Mouse (Mus musculus) mammary gland, adult 2 months (tissue): Measurements from ENCODE around the gene Myef2. TPM values are rescaled to one million over a fixed set of nuclear protein-coding genes. Genes with fewer than 3 reads are reported as not detected.

Experiments
- polyA plus RNA-seq: library from polyadenylated mRNA; depleted of rRNA; stranded (reverse); fragments of >200 nt; gene quantifications from 2 replicates; pipeline ENCODE4 v1.2.3, GENCODE M21; 2012; ENCODE audit warnings: low replicate concordance; rRNA removed

Myef2 gene
- polyA plus RNA-seq, result 2.9 and 5.4 TPM in 2 replicates

DNA sequence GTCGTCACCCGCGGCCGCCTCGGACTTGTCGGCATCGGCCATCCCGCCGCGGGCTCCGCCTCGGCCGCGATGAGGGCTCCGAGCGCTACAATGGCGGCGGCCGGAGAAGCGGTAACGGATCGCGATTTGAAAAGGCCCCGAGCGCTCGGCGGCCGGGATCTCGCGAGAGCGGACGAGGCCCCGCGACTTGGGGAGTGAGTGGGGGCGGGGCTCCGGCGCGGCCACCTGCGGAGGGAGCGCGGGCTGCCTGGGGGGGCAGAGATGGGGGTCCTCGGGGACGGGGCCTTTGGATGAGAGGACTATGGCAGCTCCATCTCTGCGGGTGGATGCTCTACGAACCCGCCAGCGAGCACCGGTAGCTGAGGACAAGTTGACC lies at the start of gene Myef2:
Myef2 (minus strand) TSS at position 185 of the 376 bp plus-strand sequence.

DNA sequence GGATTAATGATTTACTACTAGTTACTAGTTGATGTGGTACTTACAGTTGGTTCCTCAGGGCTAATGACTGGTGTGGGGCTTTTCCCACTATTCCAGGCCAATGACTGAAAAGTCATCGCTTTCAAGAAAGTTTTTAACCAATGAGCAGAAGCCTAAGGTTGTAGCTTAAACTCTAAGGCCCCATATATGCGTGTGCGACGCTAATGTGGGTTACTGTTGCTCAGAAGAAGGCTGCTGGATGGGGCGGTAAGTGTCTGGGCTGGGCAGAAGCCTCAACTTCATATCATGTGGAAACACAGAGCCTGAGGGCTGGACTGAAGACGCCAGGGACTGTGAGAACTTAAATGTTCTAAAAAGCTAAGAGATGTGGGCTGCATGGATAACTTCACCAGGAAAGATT lies 28.9 kb upstream of the Myef2 start, which contains the start of gene Slc12a1:
Slc12a1 (plus strand) TSS at position 118 of the 400 bp plus-strand sequence.

DNA sequence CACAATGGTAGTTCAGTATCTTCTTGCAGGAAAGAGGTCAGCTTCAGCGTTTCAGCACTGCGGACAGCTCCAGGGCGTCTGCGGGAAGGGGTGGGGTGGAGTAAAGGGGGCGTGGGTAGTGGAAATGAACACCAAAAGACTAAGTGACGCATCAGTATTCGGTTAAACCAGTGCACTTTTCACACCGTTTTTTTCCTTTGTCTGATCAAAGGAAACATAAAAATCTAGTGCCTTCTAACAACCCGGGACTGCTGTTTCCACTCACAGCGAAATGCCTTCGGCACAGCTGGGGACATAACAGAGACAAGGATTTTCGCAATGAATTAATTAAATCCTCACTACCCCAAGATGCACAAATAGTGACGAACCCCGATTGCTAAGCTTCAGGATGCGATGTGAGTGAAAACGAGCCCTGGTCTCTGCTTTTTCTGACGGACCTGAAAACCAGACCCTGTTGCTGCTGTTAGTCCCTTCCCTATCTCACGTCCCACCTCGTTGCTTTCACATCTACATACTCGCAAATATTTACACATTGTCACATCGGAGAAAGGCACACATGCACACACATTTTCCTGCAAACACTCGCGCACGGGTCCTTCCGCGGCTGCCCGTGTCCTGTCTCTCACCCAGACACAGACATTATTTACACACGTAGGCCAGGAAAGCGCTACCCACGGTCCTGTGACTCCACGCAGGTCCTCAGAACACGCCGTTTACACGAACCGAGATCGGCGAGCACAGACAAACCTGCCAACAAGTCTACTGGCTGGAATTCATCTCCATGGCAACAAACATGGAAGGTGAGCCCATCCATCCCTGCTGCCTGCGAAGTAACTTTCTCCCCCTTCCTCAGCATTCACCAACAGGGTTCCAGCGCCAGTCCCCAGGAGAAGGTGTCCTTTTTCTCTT lies 12.7 kb upstream of the Myef2 start, which contains the start of gene Ctxn2:
Ctxn2 (plus strand) TSS at position 790 of the 909 bp plus-strand sequence.

DNA sequence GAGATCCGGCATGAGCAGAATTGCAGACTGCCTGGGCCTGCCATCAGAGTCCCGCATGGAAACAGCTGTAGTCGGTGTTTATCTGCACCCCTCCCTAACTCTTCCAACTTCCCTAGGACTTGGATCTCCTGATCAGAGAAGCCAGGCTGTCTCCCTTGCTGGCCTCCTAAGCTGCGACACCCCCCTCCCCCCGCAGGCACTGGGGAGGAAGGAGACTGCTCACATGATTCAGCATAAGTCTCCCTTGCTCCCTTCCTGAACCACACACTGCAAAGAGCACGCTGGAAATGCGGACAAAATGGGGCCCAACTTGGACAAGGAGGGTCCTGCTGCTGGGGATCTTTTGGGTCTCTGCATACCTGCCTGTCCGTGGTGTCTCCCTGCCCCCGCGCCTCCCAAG lies 55.6 kb downstream of the Myef2 start, which contains the start of gene Slc24a5:
Slc24a5 (plus strand) TSS at position 231 of the 400 bp plus-strand sequence.

Other genes with a start within 250 kb of the Myef2 start
- not detected in 2 replicates for gene Slc24a5, start 55.5 kb downstream of the Myef2 start, polyA plus RNA-seq
- gene Ctxn2, start 13.0 kb upstream of the Myef2 start, polyA plus RNA-seq, result not detected in 2 replicates
- not detected in 2 replicates for gene Slc12a1, start 28.8 kb upstream of the Myef2 start, polyA plus RNA-seq
- gene Dut, start 123.5 kb upstream of the Myef2 start, polyA plus RNA-seq, result 13.9 and 34.1 TPM in 2 replicates